Mouse (Mus musculus) left cerebral cortex, adult 8-10 months (tissue): ENCODE measurements at regions not wholly inside any gene's neighbourhood (a gene's known extent, or its start where the extent isn't known, plus 50 kb on each side); places are given as distances from the start of the nearest gene placed in this dataset.
"Not testable (repeated sequence)": the region's sequence is repeated elsewhere in the genome, so short reads cannot be mapped to it uniquely, and the experiment has no call there.

Source experiments
- DNase-seq, 2 experiments: peaks; one replicate each; pipeline ENCODE4 v3.0.0; 2022; ENCODE audit warnings: low spot score in 2 of 2

- DNase-seq, result no peak
Observed at GRCm38 (mm10) chr3:78575667-78576464, 710.5 kb downstream of the Rapgef2 start.

GRCm38 (mm10) chr3:78574807-78575206, 711.5 kb downstream of the Rapgef2 start:
- no peak for DNase-seq

- no peak for DNase-seq
Observed at GRCm38 (mm10) chr3:78573299-78573698, 713.0 kb downstream of the Rapgef2 start.

GRCm38 (mm10) chr3:78564926-78565325, 721.4 kb downstream of the Rapgef2 start:
- not testable (repeated sequence) for DNase-seq
